In the genomic region with DNA sequence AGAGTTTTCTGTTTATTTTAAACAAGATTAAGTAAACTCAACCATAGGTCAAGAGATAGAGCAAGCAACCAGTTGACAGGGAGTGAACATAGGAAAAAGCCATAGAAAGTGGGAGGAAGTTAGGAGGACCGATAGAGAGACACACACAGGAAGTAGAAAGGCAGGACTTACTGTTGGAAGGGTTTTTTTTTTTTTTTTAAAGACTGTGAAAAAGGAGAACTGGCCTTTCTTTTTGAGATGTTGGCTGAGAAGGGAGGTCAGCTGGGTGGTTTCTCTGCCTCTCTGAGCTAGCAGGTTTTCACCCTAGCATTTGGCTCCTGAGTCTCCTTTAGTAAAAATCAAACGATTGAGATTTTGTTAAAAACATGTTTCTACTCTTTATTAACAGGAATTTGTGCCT, we compare ENCODE assay signal across 19 mouse cellular contexts.
"Had no signal": no experiment of that assay in that cellular context is flagged by ENCODE, and none has a peak within 500 bp of the region (broad histone marks: within the 10 kb centered on the region; RNA-seq: fewer than 3 reads in every experiment).

No protein-coding gene starts in this region.

- H3K4me1 ChIP-seq: midbrain, embryonic 10.5 days; midbrain, embryonic 12.5 days; neural tube, embryonic 13.5 days; neural tube, embryonic 15.5 days had no signal

- H3K27me3 ChIP-seq: neural tube, embryonic 13.5 days; neural tube, embryonic 15.5 days had no signal

- H3K9ac ChIP-seq: lung, embryonic 14.5 days; midbrain, embryonic 12.5 days; neural tube, embryonic 13.5 days; neural tube, embryonic 15.5 days had no signal

- H3K9me3 ChIP-seq: midbrain, embryonic 10.5 days; midbrain, embryonic 12.5 days; neural tube, embryonic 13.5 days; neural tube, embryonic 15.5 days had no signal

- H3K4me3 ChIP-seq: midbrain, embryonic 10.5 days; midbrain, embryonic 12.5 days; myocyte; neural tube, embryonic 13.5 days; neural tube, embryonic 15.5 days had no signal

- H3K27ac ChIP-seq: midbrain, embryonic 10.5 days; midbrain, embryonic 12.5 days; neural tube, embryonic 13.5 days; neural tube, embryonic 15.5 days had no signal

- ATAC-seq: midbrain, embryonic 16.5 days had no signal

- DNase-seq: lung, adult 18-20 months; lung, embryonic 14.5 days; lung, postnatal 10 days; lung, postnatal 4 days; midbrain, embryonic 14.5 days; retina, postnatal 1 day; right cerebral cortex, adult 18-20 months; right cerebral cortex, postnatal 25 days; right cerebral cortex, postnatal 4 days; spleen, adult 18-20 months; thymus, adult 18-20 months; thymus, postnatal 14 days; thymus, postnatal 36 days had no signal

- H3K36me3 ChIP-seq: midbrain, embryonic 10.5 days; midbrain, embryonic 12.5 days; neural tube, embryonic 13.5 days; neural tube, embryonic 15.5 days had no signal

- H3K4me2 ChIP-seq: lung, embryonic 14.5 days; midbrain, embryonic 12.5 days; neural tube, embryonic 13.5 days; neural tube, embryonic 15.5 days had no signal
